In the genomic region with DNA sequence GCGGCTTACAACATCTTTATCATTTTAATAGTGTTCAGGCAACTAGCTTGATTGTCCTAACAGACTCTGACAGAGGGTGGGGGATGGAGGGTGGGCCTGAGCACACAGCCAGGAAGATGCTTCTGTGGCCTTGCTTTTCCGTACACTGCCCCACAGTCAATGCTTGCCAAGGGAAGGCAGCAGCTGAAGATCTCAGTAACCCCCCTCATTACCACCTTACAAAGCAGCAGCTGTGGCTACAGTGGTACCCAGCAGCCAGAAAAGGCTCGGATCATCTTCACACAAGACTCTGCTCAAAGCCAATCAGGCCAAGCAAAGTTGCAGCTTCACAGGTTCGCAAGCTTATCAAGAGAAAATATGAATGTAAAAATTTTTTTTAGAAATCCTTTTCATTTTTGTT, we compare ENCODE assay signal across 23 mouse cellular contexts. TPM values are rescaled to one million over a fixed set of nuclear protein-coding genes. Genes with fewer than 3 reads are reported as not detected.
DNase-seq lines count a peak whose midpoint lies in the region; ATAC-seq lines count a peak whose summit lies in the region.
"Had no signal": no experiment of that assay in that cellular context is flagged by ENCODE, and none has a peak within 500 bp of the region (broad histone marks: within the 10 kb centered on the region; RNA-seq: fewer than 3 reads in every experiment).

No protein-coding gene starts in this region.

- no peak overlapping the region for H3K4me3 ChIP-seq in hindbrain, embryonic 13.5 days
- H3K4me3 ChIP-seq in hindbrain, embryonic 11.5 days (ENCODE audit: low read depth, low read length) = no peak overlapping the region
- H3K4me3 ChIP-seq in forebrain, embryonic 15.5 days = no peak overlapping the region
- H3K4me3 ChIP-seq in midbrain, embryonic 14.5 days (replicated peaks; ENCODE audit: low read depth, low read length) = no peak overlapping the region
- H3K4me3 ChIP-seq: embryonic facial prominence, embryonic 15.5 days; heart, embryonic 12.5 days; layer of hippocampus, adult 2 months; limb, embryonic 12.5 days; midbrain, embryonic 12.5 days had no signal

- H3K27me3 ChIP-seq in hindbrain, embryonic 13.5 days = no peaks in the 10 kb centered on the region
- H3K27me3 ChIP-seq in hindbrain, embryonic 11.5 days (ENCODE audit: control insufficient read depth, insufficient read depth, low read length) = no peaks in the 10 kb centered on the region
- H3K27me3 ChIP-seq in forebrain, embryonic 15.5 days = no peaks in the 10 kb centered on the region
- H3K27me3 ChIP-seq in midbrain, embryonic 14.5 days (ENCODE audit: control insufficient read depth, insufficient read depth, low read length) = no peaks in the 10 kb centered on the region
- H3K27me3 ChIP-seq: embryonic facial prominence, embryonic 15.5 days; heart, embryonic 12.5 days; limb, embryonic 12.5 days had no signal

- no peak overlapping the region for H3K4me2 ChIP-seq in hindbrain, embryonic 13.5 days
- no peak overlapping the region for H3K4me2 ChIP-seq in hindbrain, embryonic 11.5 days (replicated peaks; ENCODE audit: low read depth, low read length)
- no peak overlapping the region for H3K4me2 ChIP-seq in forebrain, embryonic 15.5 days (replicated peaks)
- H3K4me2 ChIP-seq in midbrain, embryonic 14.5 days (ENCODE audit: low read length) = no peak overlapping the region
- H3K4me2 ChIP-seq: embryonic facial prominence, embryonic 15.5 days; heart, embryonic 12.5 days; limb, embryonic 12.5 days; liver, embryonic 11.5 days; midbrain, embryonic 12.5 days had no signal

- no peak for DNase-seq in hindbrain, embryonic 11.5 days (ENCODE audit: low spot score)
- DNase-seq in brain, adult 2 months (ENCODE audit: low read depth, low spot score) = peak; percentile 24
- DNase-seq in midbrain, embryonic 14.5 days = peak; percentile 34
- no peak for DNase-seq in urinary bladder, postnatal 14 days (ENCODE audit: low spot score)
- no peak for DNase-seq in T-cell, adult 2 months (ENCODE audit: low spot score)
- DNase-seq: cerebellum, adult 8-10 months; gastrocnemius, postnatal 25 days; heart, adult 18-20 months; heart, postnatal 10 days; kidney, postnatal 25 days; liver, postnatal 0 days; right cerebral cortex, postnatal 25 days had no signal

- H3K9me3 ChIP-seq in hindbrain, embryonic 13.5 days = no peaks in the 10 kb centered on the region
- H3K9me3 ChIP-seq in hindbrain, embryonic 11.5 days (ENCODE audit: control insufficient read depth, low read length) = no peaks in the 10 kb centered on the region
- H3K9me3 ChIP-seq in forebrain, embryonic 15.5 days = no peaks in the 10 kb centered on the region
- no peaks in the 10 kb centered on the region for H3K9me3 ChIP-seq in midbrain, embryonic 14.5 days (ENCODE audit: control insufficient read depth, low read length)
- H3K9me3 ChIP-seq: embryonic facial prominence, embryonic 15.5 days; heart, embryonic 12.5 days; limb, embryonic 12.5 days; midbrain, embryonic 12.5 days had no signal

- no peak for ATAC-seq in hindbrain, embryonic 13.5 days (ENCODE audit: low FRiP score)
- ATAC-seq in hindbrain, embryonic 11.5 days (ENCODE audit: low FRiP score) = no peak
- ATAC-seq in forebrain, embryonic 15.5 days (replicated peaks) = no peak
- no peak for ATAC-seq in midbrain, embryonic 14.5 days (ENCODE audit: low FRiP score, low TSS enrichment)
- ATAC-seq: intestine, postnatal 0 days; liver, postnatal 0 days; lung, postnatal 0 days had no signal

- H3K4me1 ChIP-seq in hindbrain, embryonic 13.5 days (replicated peaks) = peaks cover 39% of the 10 kb centered on the region
- H3K4me1 ChIP-seq in hindbrain, embryonic 11.5 days (replicated peaks; ENCODE audit: control insufficient read depth, insufficient read depth, low read length) = peaks cover 7% of the 10 kb centered on the region; the same call in 1 of the 2 replicates
- H3K4me1 ChIP-seq in forebrain, embryonic 15.5 days = peaks cover 25% of the 10 kb centered on the region
- peaks cover 34% of the 10 kb centered on the region for H3K4me1 ChIP-seq in midbrain, embryonic 14.5 days (ENCODE audit: control insufficient read depth, insufficient read depth, low read length)

- H3K9ac ChIP-seq in hindbrain, embryonic 13.5 days = no peak overlapping the region
- H3K9ac ChIP-seq in hindbrain, embryonic 11.5 days (ENCODE audit: low read depth, low read length) = no peak overlapping the region
- H3K9ac ChIP-seq in forebrain, embryonic 15.5 days (replicated peaks) = no peak overlapping the region
- no peak overlapping the region for H3K9ac ChIP-seq in midbrain, embryonic 14.5 days (replicated peaks; ENCODE audit: low read length)
- H3K9ac ChIP-seq: embryonic facial prominence, embryonic 15.5 days; heart, embryonic 12.5 days; limb, embryonic 12.5 days; liver, postnatal 0 days; midbrain, embryonic 12.5 days had no signal

- H3K27ac ChIP-seq in hindbrain, embryonic 13.5 days = peak overlapping the region; percentile 35; the same call in 1 of the 2 replicates
- no peak overlapping the region for H3K27ac ChIP-seq in hindbrain, embryonic 11.5 days (ENCODE audit: low read depth, low read length)
- H3K27ac ChIP-seq in forebrain, embryonic 15.5 days (replicated peaks) = 0 out of 2 replicates have a peak overlapping the region, but pooled peaks have one; percentile 2
- no peak overlapping the region; the same call in 1 of the 2 replicates for H3K27ac ChIP-seq in midbrain, embryonic 14.5 days (replicated peaks; ENCODE audit: low read depth, low read length)
- H3K27ac ChIP-seq: embryonic facial prominence, embryonic 15.5 days; layer of hippocampus, adult 2 months; macrophage; midbrain, embryonic 12.5 days had no signal

- H3K36me3 ChIP-seq in hindbrain, embryonic 13.5 days = no peaks in the 10 kb centered on the region
- no peaks in the 10 kb centered on the region for H3K36me3 ChIP-seq in hindbrain, embryonic 11.5 days (ENCODE audit: control insufficient read depth, insufficient read depth, low read length)
- H3K36me3 ChIP-seq in forebrain, embryonic 15.5 days = no peaks in the 10 kb centered on the region
- H3K36me3 ChIP-seq in midbrain, embryonic 14.5 days (ENCODE audit: control insufficient read depth, insufficient read depth, low read length) = no peaks in the 10 kb centered on the region
- H3K36me3 ChIP-seq: embryonic facial prominence, embryonic 15.5 days; heart, embryonic 12.5 days; limb, embryonic 12.5 days; midbrain, embryonic 12.5 days had no signal

- WGBS in hindbrain, embryonic 13.5 days = 61% methylated on average over 4 of the region's 4 CpGs
- WGBS in hindbrain, embryonic 11.5 days = 83% methylated on average over 4 of the region's 4 CpGs
- 57% methylated on average over 4 of the region's 4 CpGs for WGBS in forebrain, embryonic 15.5 days
- 67% methylated on average over 4 of the region's 4 CpGs for WGBS in midbrain, embryonic 14.5 days

RNA-seq across cellular contexts. Expression of gene Neo1, which starts 37.6 kb away (rescaled TPM):
- polyA plus RNA-seq in hindbrain, embryonic 13.5 days (2015; fragmentation: Nextera tagmentation; extraction: Ambion mirVana) = 36.5 and 39.1 TPM in 2 replicates
- polyA plus RNA-seq in hindbrain, embryonic 11.5 days (2014; fragmentation: Nextera tagmentation; extraction: Ambion mirVana) = 44.1 and 48.7 TPM in 2 replicates
- 58.4 and 59.7 TPM in 2 replicates for polyA plus RNA-seq in forebrain, embryonic 15.5 days (2015; fragmentation: Nextera tagmentation; extraction: Ambion mirVana)
- polyA plus RNA-seq in midbrain, embryonic 14.5 days (2014; fragmentation: Nextera tagmentation; extraction: Ambion mirVana) = 48.8 and 59.7 TPM in 2 replicates

Comparison
In these comparisons a context has a peak if more than half of its experiments do, and no peak if none do; other contexts are left out.
1. H3K27ac ChIP-seq: peak in hindbrain, embryonic 13.5 days (single experiment) and forebrain, embryonic 15.5 days (single experiment); none in hindbrain, embryonic 11.5 days (single experiment) and midbrain, embryonic 14.5 days (single experiment).
2. DNase-seq: peak in brain, adult 2 months (single experiment) and midbrain, embryonic 14.5 days (single experiment); none in hindbrain, embryonic 11.5 days (single experiment), urinary bladder, postnatal 14 days (single experiment) and T-cell, adult 2 months (single experiment).